Mouse (Mus musculus) bone marrow macrophage, adult 2 months (primary cell): ENCODE measurements around the gene Dcst2. TPM values are rescaled to one million over a fixed set of nuclear protein-coding genes. Genes with fewer than 3 reads are reported as not detected.
A peak's percentile ranks its signal among the peaks of the same experiment; 100 is the strongest.

Source experiments
- H3K27ac ChIP-seq: 2 replicates; pipeline ENCODE4 v1.5.1; 2012; ENCODE audit warnings: low read depth, low read length; ENCODE audit not compliant: insufficient read depth
- H3K4me1 ChIP-seq: 2 replicates; pipeline ENCODE4 v1.6.1; 2012; ENCODE audit warnings: low read length; ENCODE audit not compliant: control insufficient read depth, insufficient read depth
- H3K4me3 ChIP-seq: 2 replicates; pipeline ENCODE4 v1.5.1; 2012; ENCODE audit warnings: mild to moderate bottlenecking, low read length, moderate library complexity; ENCODE audit not compliant: insufficient read depth
- CTCF ChIP-seq: IDR thresholded peaks from 2 replicates; pipeline ENCODE4 v1.5.1; 2012; ENCODE audit warnings: low read depth, mild to moderate bottlenecking, low read length, moderate library complexity
- POLR2A ChIP-seq: IDR thresholded peaks from 2 replicates; pipeline ENCODE4 v1.6.1; 2012; ENCODE audit warnings: mild to moderate bottlenecking, low read depth, low read length, borderline replicate concordance
- polyA plus RNA-seq: library from polyadenylated mRNA; stranded (reverse); fragments of >200 nt; gene quantifications from 2 replicates; pipeline ENCODE4 v1.2.4, GENCODE M21; 2012; ENCODE audit not compliant: missing spikeins, insufficient read depth, insufficient read length

Dcst2 gene
- polyA plus RNA-seq, 1 experiment: not detected

GRCm38 (mm10) chr3:89393605-89394004 is 31.8 kb downstream of the Dcst2 start:
- TF ChIP-seq CTCF (no peak), POLR2A (no peak; the same call in 1 of the 2 replicates)
- peak overlapping the region; percentile 68 for H3K4me3 ChIP-seq
- peak overlapping the region; percentile 91 for H3K27ac ChIP-seq
- H3K4me1 ChIP-seq: peaks cover 20% of the 10 kb centered on the region

GRCm38 (mm10) chr3:89394006-89394893 is 32.5 kb downstream of the Dcst2 start, which contains the start of gene Zbtb7b:
Zbtb7b (minus strand) TSS chr3:89394776.
- Histone ChIP-seq H3K4me3 (peak within 1 kb of the TSS; percentile 68), H3K27ac (peak within 1 kb of the TSS; percentile 91), H3K4me1 (peaks cover 18% of the 10 kb centered on the region)
- TF ChIP-seq CTCF: peak; percentile 12; the same call in 1 of the 2 replicates
- TF ChIP-seq POLR2A: no peak

- H3K27ac ChIP-seq: peak overlapping the region; percentile 91
- TF ChIP-seq POLR2A (no peak), CTCF (no peak)
- peaks cover 11% of the 10 kb centered on the region for H3K4me1 ChIP-seq
- peak overlapping the region; percentile 68 for H3K4me3 ChIP-seq
Measured at GRCm38 (mm10) chr3:89394894-89395256, 33.1 kb downstream of the Dcst2 start.

GRCm38 (mm10) chr3:89395419-89395805 is 33.6 kb downstream of the Dcst2 start:
- peak overlapping the region; percentile 91 for H3K27ac ChIP-seq

GRCm38 (mm10) chr3:89395806-89396653 is 34.3 kb downstream of the Dcst2 start:
- Histone ChIP-seq H3K4me3 (peak overlapping the region; percentile 68), H3K27ac (no peak overlapping the region), H3K4me1 (peaks cover 4% of the 10 kb centered on the region)
- TF ChIP-seq CTCF (peak; percentile 78), POLR2A (no peak)

More at GRCm38 (mm10) chr3:89395419-89395805, 33.6 kb downstream of the Dcst2 start:
- no peak for TF ChIP-seq CTCF
- no peak for TF ChIP-seq POLR2A
- peaks cover 6% of the 10 kb centered on the region for H3K4me1 ChIP-seq
- peak overlapping the region; percentile 68 for H3K4me3 ChIP-seq

- Histone ChIP-seq H3K4me3 (peak overlapping the region; percentile 49; the same call in 1 of the 2 replicates), H3K27ac (no peak overlapping the region), H3K4me1 (peaks cover 3% of the 10 kb centered on the region; the same call in 1 of the 2 replicates)
- TF ChIP-seq POLR2A (no peak), CTCF (no peak)
Measured at GRCm38 (mm10) chr3:89396654-89397005, 34.9 kb downstream of the Dcst2 start.

- Histone ChIP-seq H3K27ac (no peak overlapping the region), H3K4me3 (no peak overlapping the region), H3K4me1 (peaks cover 3% of the 10 kb centered on the region; the same call in 1 of the 2 replicates)
- no peak for TF ChIP-seq POLR2A
Measured at GRCm38 (mm10) chr3:89401329-89401728, 39.6 kb downstream of the Dcst2 start.

- TF ChIP-seq CTCF (no peak), POLR2A (no peak)
- Histone ChIP-seq H3K4me3 (no peak within 1 kb of the TSS), H3K27ac (no peak within 1 kb of the TSS), H3K4me1 (no peaks in the 10 kb centered on the region)
Measured at GRCm38 (mm10) chr3:89402693-89403092, 40.9 kb downstream of the Dcst2 start, which contains the start of gene Lenep. Lenep (minus strand) TSS chr3:89402793.

GRCm38 (mm10) chr3:89406887-89407286 is 45.1 kb downstream of the Dcst2 start:
- Histone ChIP-seq H3K4me1 (peaks cover 5% of the 10 kb centered on the region), H3K4me3 (no peak overlapping the region), H3K27ac (no peak overlapping the region)
- TF ChIP-seq CTCF (no peak), POLR2A (no peak)

- no peak overlapping the region for H3K27ac ChIP-seq
Measured at GRCm38 (mm10) chr3:89408448-89408847, 46.7 kb downstream of the Dcst2 start.

More at GRCm38 (mm10) chr3:89408448-89408847, 46.7 kb downstream of the Dcst2 start:
- Histone ChIP-seq H3K4me3 (no peak overlapping the region), H3K4me1 (peaks cover 5% of the 10 kb centered on the region)
- TF ChIP-seq POLR2A (no peak), CTCF (no peak)
